Mouse (Mus musculus) neutrophil, adult 65 days (primary cell): ENCODE data around the gene Gm8439. TPM values are rescaled to one million over a fixed set of nuclear protein-coding genes. Genes with fewer than 3 reads are reported as not detected.

Experiments
- total RNA-seq: library from RNA; stranded (reverse); gene quantifications from 2 replicates; pipeline ENCODE4 v1.2.4, GENCODE M21; 2023

The Gm8439 gene
- 1.8 and 1.9 TPM in 2 replicates for total RNA-seq

DNA sequence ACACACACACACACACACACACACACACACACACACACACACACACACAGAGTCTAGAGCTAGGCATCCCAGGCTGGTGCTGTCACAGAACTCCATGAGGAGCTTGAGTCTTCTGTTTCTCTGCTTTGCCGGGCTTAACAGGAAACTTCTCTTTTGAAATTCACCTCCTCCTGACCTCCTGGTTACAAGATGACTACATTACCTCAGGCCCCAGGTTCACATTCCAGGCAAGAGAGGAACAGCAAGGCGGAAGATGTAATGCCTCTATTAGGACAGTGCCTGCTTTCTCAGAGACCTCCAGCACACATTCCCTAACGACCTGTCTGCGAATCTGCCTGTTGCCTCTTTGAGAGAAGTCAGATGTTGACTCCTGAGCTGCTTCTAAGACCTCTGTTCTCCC is at the start of gene Gm8439:
Gm8439 (plus strand) TSS at position 301 of the 400 bp plus-strand sequence.

DNA sequence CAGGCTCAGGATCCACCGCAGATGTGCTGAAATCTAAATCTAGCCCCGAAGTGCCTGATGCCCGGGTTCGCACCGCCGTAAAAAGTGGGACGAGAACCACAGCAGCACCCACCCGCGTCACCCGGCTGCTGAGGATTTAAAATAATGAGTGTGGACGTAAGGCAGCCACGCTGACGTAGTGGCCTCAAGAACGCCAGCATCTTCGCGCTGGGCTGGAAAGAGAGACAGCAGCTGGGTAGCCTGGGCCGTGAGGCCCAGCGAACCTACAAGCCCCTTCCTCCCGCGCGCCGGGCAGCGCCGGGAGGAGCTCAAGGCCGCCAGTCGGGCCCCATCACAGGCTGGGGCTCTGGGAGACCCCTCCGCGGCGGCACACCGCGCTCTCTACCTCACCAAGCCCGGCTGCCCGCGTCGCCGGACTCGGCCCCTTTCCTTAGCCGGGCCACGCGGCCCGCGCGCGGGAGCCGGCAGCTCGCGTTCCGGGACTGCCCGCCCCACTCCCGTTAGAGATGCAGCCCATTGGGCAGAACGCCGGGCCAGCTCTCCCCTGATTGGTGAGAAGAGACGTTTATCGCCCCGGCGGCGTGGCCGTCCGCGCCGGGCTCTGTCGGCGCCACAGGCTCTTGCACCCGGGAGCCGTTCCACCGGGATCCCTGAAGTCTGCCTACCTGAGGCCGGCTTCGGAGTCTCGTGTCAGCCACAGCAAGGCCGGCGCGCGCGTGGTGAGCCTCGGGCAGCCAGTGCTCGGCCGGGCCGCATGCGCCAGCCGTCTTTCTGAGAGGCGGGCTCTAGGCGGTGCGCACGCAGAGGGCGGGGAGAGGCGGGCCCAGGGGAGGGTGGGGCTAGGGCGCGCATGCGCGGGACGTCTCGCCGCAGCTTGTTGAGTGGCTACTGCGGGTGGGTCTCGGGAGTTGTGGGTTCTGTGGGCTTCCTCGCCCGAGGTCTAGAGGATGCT is 18.8 kb upstream of the Gm8439 start, which contains the start of gene Ctps:
Ctps (minus strand) TSS at position 791 of the 952 bp plus-strand sequence.

Other genes starting within 250 kb of the Gm8439 start
- gene Scmh1, start 183.5 kb upstream of the Gm8439 start, total RNA-seq, result 17.5 and 25.4 TPM in 2 replicates
- gene Slfnl1, start 56.5 kb upstream of the Gm8439 start, total RNA-seq, result not detected in 2 replicates
- gene Ctps, start 18.5 kb upstream of the Gm8439 start, total RNA-seq, result 5.9 and 6.4 TPM in 2 replicates
- gene Cited4, start 77.8 kb downstream of the Gm8439 start, total RNA-seq, result 1.1 and 1.4 TPM in 2 replicates
- not detected in 2 replicates for gene Kcnq4, start 159.9 kb downstream of the Gm8439 start, total RNA-seq
- 39.5 and 44.5 TPM in 2 replicates for gene Nfyc, start 242.8 kb downstream of the Gm8439 start, total RNA-seq